Mouse (Mus musculus) intestine, postnatal 0 days (tissue): ENCODE results near the gene Gucy2d. TPM values are rescaled to one million over a fixed set of nuclear protein-coding genes. Genes with fewer than 3 reads are reported as not detected.

Experiments used
- ATAC-seq: fragments of 200-750 bp; cut with Nextera tagmentation; 2 replicates; pipeline ENCODE4 v1.8.0; 2017; ENCODE audit warnings: mild to moderate bottlenecking, moderate TSS enrichment, moderate library complexity
- H3K27ac ChIP-seq: fragments of 300-500 bp; sonication (generic); 2 replicates; pipeline ENCODE4 v1.5.1; 2014; ENCODE audit warnings: mild to moderate bottlenecking, low read depth, low read length, moderate library complexity
- H3K27me3 ChIP-seq: fragments of 300-500 bp; sonication (generic); replicated peaks from 2 replicates; pipeline ENCODE4 v1.6.1; 2014; ENCODE audit warnings: low read length, mixed read lengths; ENCODE audit not compliant: control insufficient read depth, insufficient read depth
- H3K36me3 ChIP-seq: fragments of 300-500 bp; sonication (generic); 2 replicates; pipeline ENCODE4 v1.6.1; 2014; ENCODE audit warnings: mild to moderate bottlenecking, moderate library complexity; ENCODE audit not compliant: control insufficient read depth, insufficient read depth
- H3K4me1 ChIP-seq: fragments of 300-500 bp; sonication (generic); replicated peaks from 2 replicates; pipeline ENCODE4 v1.6.1; 2014; ENCODE audit warnings: antibody characterized with exemption, low read length, mixed read lengths; ENCODE audit not compliant: control insufficient read depth, insufficient read depth
- H3K4me2 ChIP-seq: fragments of 300-500 bp; sonication (generic); replicated peaks from 2 replicates; pipeline ENCODE4 v1.6.1; 2014; ENCODE audit warnings: low read depth, mild to moderate bottlenecking, moderate library complexity
- H3K4me3 ChIP-seq: fragments of 300-500 bp; sonication (generic); 2 replicates; pipeline ENCODE4 v1.5.1; 2014; ENCODE audit warnings: low read depth, low read length
- H3K9ac ChIP-seq: fragments of 300-500 bp; sonication (generic); 2 replicates; pipeline ENCODE4 v1.6.1; 2014; ENCODE audit warnings: mild to moderate bottlenecking, low read depth, low read length
- H3K9me3 ChIP-seq: fragments of 300-500 bp; sonication (generic); 2 replicates; pipeline ENCODE4 v1.6.1; 2016; ENCODE audit warnings: mixed run types; ENCODE audit not compliant: control insufficient read depth
- CTCF ChIP-seq: sonication (generic); IDR thresholded peaks from 2 replicates; pipeline ENCODE4 v1.5.1; 2016; ENCODE audit warnings: low read depth, mild to moderate bottlenecking, control low read depth, antibody characterized with exemption, moderate library complexity
- WGBS: fragments of 180-500 bp; shearing (Covaris S2); extraction: QIAGEN DNeasy Blood & Tissue Kit; methylation state at CpG from one replicate; pipeline ENCODE4 v1.1.7; 2014; 5-methylcytosine and 5-hydroxymethylcytosine counted together
- polyA plus RNA-seq: library from polyadenylated mRNA; unstranded; fragments of >200 nt; fragmentation: Nextera tagmentation; extraction: Ambion mirVana; gene quantifications from 2 replicates; pipeline ENCODE4 v1.2.1, GENCODE M21; 2015

Gene Gucy2d
- polyA plus RNA-seq, 1 experiment from 2014 or later, result 4.5 TPM

DNA sequence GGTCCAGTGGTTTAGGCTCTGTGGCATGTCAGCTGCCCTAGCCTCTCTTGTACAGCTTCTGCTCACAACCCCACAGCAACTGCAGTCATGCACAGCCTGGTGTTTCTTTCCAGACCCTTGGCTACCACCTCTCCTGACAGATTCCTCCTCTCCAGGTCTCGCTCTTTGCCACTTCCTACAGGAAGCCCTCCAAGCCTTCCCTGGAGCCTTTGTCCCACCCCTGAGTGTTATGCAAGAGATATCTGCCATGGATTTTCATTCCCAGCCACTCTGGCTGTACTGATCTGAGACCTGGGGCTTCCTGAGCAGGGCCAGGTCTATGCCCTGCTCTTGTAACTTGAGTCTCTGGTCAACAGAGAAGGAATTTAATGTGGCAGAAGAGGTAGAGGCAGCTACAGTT is 40.3 kb downstream of the Gucy2d start:
- Histone ChIP-seq H3K36me3 (no peaks in the 10 kb centered on the region), H3K4me2 (no peak overlapping the region), H3K9me3 (no peaks in the 10 kb centered on the region), H3K4me3 (no peak overlapping the region), H3K9ac (no peak overlapping the region), H3K4me1 (peaks cover 7% of the 10 kb centered on the region; the same call in 1 of the 2 replicates), H3K27me3 (0 out of 2 replicates have a peak, but pooled peaks cover 3% of the 10 kb centered on the region), H3K27ac (no peak overlapping the region)
- no peak for ATAC-seq
- WGBS, result 100% methylated on average over 1 of the region's 1 CpGs
- TF ChIP-seq CTCF, result no peak

DNA sequence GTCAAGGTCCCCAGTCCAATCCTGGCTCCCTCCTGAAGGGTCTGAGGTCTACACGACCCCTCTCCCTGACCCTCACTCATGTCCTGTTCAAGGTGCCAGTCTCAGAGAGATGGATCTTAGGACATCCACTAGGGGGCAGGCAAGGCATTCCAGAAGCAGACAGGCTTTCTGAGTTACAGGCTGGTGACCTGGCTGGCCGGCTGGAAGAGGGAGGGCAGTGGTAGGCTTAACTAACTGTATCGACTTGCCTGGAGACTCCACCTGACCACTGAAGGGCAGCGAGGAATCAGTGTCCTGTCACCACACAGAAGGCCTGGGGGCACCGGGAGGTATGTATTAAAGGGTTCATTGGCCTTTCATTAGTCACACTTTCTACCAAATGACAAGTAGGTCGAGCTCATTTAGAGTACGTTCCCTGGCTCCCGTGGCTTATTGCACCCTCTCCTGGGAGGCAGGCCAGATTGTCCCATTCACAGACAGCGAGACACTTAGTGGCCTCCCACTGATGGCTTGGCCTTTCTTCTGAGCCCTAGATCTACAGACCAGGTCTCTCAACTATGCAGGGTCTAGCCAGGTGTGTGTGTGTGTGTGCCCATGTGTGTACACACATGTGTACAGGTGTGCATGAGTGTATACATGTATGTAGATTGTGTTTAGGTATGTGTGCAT is 41.0 kb downstream of the Gucy2d start:
- Histone ChIP-seq H3K4me1 (peaks cover 7% of the 10 kb centered on the region; the same call in 1 of the 2 replicates), H3K36me3 (no peaks in the 10 kb centered on the region), H3K9ac (no peak overlapping the region), H3K9me3 (no peaks in the 10 kb centered on the region), H3K4me2 (no peak overlapping the region), H3K27ac (no peak overlapping the region), H3K27me3 (0 out of 2 replicates have a peak, but pooled peaks cover 3% of the 10 kb centered on the region), H3K4me3 (no peak overlapping the region)
- 21% methylated on average over 9 of the region's 9 CpGs for WGBS
- peak; percentile 99 for TF ChIP-seq CTCF
- ATAC-seq, result peak; percentile 26; the same call in 1 of the 2 replicates

DNA sequence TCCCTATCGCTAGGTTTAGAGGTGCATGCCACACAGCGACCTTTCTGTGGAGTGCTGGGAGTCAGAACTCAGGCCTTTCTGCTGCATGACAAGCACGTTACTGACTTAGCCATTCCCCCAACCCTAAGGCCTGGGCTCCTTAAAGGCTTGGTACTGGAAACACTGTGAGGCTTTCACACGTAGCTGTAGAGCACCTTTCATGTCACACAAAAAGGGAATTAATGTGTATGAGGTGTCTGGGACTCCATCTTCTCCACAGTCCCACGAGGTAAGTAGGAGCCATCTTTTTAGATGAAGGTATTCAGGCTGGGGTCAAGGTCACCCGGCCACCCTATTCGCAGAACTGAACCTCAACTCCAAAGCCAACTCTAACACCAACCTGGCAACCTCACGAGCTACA is 41.6 kb downstream of the Gucy2d start:
- H3K27ac ChIP-seq, result no peak overlapping the region

DNA sequence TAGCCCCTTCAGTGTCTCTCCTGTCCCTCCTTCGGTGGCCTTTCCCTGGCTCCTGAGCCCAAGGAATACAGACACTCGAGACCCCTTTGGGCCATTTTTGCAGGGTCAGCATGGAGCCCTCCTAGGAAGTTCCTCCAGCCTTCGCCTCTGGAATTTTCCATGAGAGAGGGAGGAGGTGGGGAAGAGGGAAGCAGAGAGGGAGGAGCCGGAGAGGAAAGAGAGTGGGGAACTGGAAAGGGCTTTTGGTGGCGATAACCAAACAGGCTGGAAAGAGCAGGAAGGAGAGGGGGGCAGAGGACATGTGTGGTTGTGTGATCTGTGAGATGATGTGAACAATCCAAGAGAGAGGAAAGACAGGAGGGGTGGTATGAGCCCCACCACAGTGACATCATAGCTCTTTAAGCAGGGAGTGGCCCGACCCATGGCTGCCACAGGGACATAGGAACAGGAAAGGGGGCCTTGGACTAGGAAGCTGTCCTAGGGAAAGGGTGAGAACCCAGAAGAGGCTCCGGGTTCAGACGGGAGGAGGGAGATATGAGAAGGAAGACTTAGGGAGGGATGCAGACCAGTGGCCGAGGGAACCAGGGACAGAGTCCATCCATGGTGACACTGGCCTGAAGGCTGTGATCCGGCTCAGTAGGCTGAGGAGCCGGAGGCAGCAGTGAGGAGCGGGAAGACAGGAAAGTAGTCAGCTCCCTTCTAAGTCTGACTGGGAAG is 42.5 kb downstream of the Gucy2d start:
- no peaks in the 10 kb centered on the region for H3K9me3 ChIP-seq
- 0 out of 2 replicates have a peak, but pooled peaks cover 3% of the 10 kb centered on the region for H3K27me3 ChIP-seq
- TF ChIP-seq CTCF, result no peak
- H3K4me1 ChIP-seq, result peaks cover 7% of the 10 kb centered on the region; the same call in 1 of the 2 replicates
- WGBS, result 52% methylated on average over 12 of the region's 12 CpGs
- peak overlapping the region; percentile 22; the same call in 1 of the 2 replicates for H3K9ac ChIP-seq
- 0 out of 2 replicates have a peak overlapping the region, but pooled peaks have one; percentile 28 for H3K27ac ChIP-seq
- no peaks in the 10 kb centered on the region for H3K36me3 ChIP-seq
- no peak; the same call in 1 of the 2 replicates for ATAC-seq
- H3K4me3 ChIP-seq, result no peak overlapping the region
- peak overlapping the region; percentile 30; the same call in 1 of the 2 replicates for H3K4me2 ChIP-seq

More for the DNA sequence above, 41.6 kb downstream of the Gucy2d start:
- Histone ChIP-seq H3K9me3 (no peaks in the 10 kb centered on the region), H3K4me3 (no peak overlapping the region), H3K4me1 (peaks cover 7% of the 10 kb centered on the region; the same call in 1 of the 2 replicates), H3K4me2 (no peak overlapping the region), H3K27me3 (0 out of 2 replicates have a peak, but pooled peaks cover 3% of the 10 kb centered on the region), H3K9ac (no peak overlapping the region), H3K36me3 (no peaks in the 10 kb centered on the region)
- no peak for ATAC-seq
- TF ChIP-seq CTCF, result no peak
- WGBS, result 88% methylated on average over 8 of the region's 8 CpGs

DNA sequence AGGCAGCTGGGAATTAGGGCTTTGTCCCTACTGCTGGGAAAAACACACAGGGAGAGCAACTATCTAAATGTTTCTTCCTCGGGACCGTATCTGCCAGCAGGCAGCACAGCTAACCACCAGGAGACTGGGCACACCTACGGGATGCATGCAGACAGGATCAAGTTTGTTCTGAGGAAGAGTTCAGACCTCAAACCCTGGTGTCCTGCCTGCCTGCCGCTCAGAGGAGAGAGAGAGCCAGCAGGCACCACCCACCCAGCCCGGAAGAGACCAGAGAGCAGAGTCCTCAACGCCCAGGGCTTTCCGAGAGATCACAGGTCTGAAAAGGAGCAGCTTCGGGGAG is 43.0 kb downstream of the Gucy2d start:
- Histone ChIP-seq H3K36me3 (no peaks in the 10 kb centered on the region), H3K27me3 (0 out of 2 replicates have a peak, but pooled peaks cover 3% of the 10 kb centered on the region), H3K27ac (0 out of 2 replicates have a peak overlapping the region, but pooled peaks have one; percentile 28), H3K4me2 (peak overlapping the region; percentile 30; the same call in 1 of the 2 replicates), H3K4me1 (peaks cover 7% of the 10 kb centered on the region; the same call in 1 of the 2 replicates), H3K9ac (peak overlapping the region; percentile 22; the same call in 1 of the 2 replicates), H3K4me3 (no peak overlapping the region), H3K9me3 (no peaks in the 10 kb centered on the region)
- 26% methylated on average over 8 of the region's 8 CpGs for WGBS
- 0 out of 2 replicates have a peak, but pooled peaks have one; percentile 5 for TF ChIP-seq CTCF
- no peak for ATAC-seq

DNA sequence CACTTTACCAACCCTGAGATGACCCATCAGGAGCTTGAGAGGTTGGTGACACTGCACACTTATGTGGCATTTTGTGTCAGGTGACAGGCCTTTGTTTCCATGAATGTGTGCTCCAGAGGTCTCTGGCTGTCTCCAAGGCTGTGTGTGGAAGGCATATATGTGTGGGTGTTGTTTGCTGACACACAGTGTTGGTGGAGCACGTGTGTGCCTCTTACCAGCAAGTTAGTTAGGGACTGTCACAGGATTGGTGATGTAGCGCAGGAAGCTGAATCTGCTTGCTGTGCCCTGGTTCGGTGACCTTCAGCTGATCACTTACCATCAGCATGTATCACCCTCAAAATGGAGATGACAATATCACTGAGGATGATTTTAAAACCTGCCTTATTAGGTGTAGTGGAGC is 44.7 kb downstream of the Gucy2d start:
- H3K4me3 ChIP-seq, result no peak overlapping the region
- 89% methylated on average over 3 of the region's 3 CpGs for WGBS

More for the DNA sequence above, 44.7 kb downstream of the Gucy2d start:
- H3K36me3 ChIP-seq, result no peaks in the 10 kb centered on the region
- H3K27ac ChIP-seq, result no peak overlapping the region
- peaks cover 7% of the 10 kb centered on the region; the same call in 1 of the 2 replicates for H3K4me1 ChIP-seq
- no peak overlapping the region for H3K9ac ChIP-seq
- no peak overlapping the region for H3K4me2 ChIP-seq
- H3K9me3 ChIP-seq, result no peaks in the 10 kb centered on the region
- H3K27me3 ChIP-seq, result 0 out of 2 replicates have a peak, but pooled peaks cover 3% of the 10 kb centered on the region
- TF ChIP-seq CTCF, result no peak
- no peak for ATAC-seq
